Mouse (Mus musculus) ES-Bruce4 (cell line): ENCODE results near the gene Cd2. TPM values are rescaled to one million over a fixed set of nuclear protein-coding genes. Genes with fewer than 3 reads are reported as not detected.

Experiments used
- H3K27ac ChIP-seq: 2 replicates; pipeline ENCODE4 v1.5.1; 2012; ENCODE audit warnings: low read length, inconsistent platforms; ENCODE audit not compliant: insufficient read depth
- H3K27me3 ChIP-seq: 2 replicates; pipeline ENCODE4 v1.6.1; 2012; ENCODE audit warnings: mild to moderate bottlenecking, low read length, inconsistent platforms; ENCODE audit not compliant: control insufficient read depth, poor library complexity, insufficient read depth, severe bottlenecking
- H3K36me3 ChIP-seq: 2 replicates; pipeline ENCODE4 v1.6.1; 2012; ENCODE audit warnings: inconsistent platforms, mild to moderate bottlenecking, low read length, moderate library complexity; ENCODE audit not compliant: control insufficient read depth, poor library complexity, insufficient read depth, severe bottlenecking
- H3K4me1 ChIP-seq: one replicate; pipeline ENCODE4 v1.8.1; 2011; ENCODE audit warnings: low read length; ENCODE audit not compliant: control insufficient read depth, insufficient read depth
- H3K4me3 ChIP-seq: 2 replicates; pipeline ENCODE4 v1.5.1; 2011; ENCODE audit warnings: low read depth, mild to moderate bottlenecking, low read length
- H3K9ac ChIP-seq: 2 replicates; pipeline ENCODE4 v1.6.1; 2012; ENCODE audit warnings: low read depth, mild to moderate bottlenecking, inconsistent platforms; ENCODE audit not compliant: poor library complexity, severe bottlenecking
- H3K9me3 ChIP-seq: replicated peaks from 2 replicates; pipeline ENCODE4 v1.6.1; 2012; ENCODE audit warnings: mild to moderate bottlenecking, low read length, inconsistent platforms; ENCODE audit not compliant: control insufficient read depth, poor library complexity, insufficient read depth, severe bottlenecking
- CTCF ChIP-seq: IDR thresholded peaks from one replicate; pipeline ENCODE4 v1.8.1; 2011; ENCODE audit warnings: low read depth, low read length
- EP300 ChIP-seq: IDR thresholded peaks from 2 replicates; pipeline ENCODE4 v1.6.1; 2011; ENCODE audit warnings: low read depth, low read length; ENCODE audit not compliant: insufficient read depth
- POLR2A ChIP-seq: IDR thresholded peaks from one replicate; pipeline ENCODE4 v1.8.1; 2011; ENCODE audit warnings: low read length; ENCODE audit not compliant: insufficient read depth
- polyA plus RNA-seq: library from polyadenylated mRNA; stranded (reverse); fragments of >200 nt; gene quantifications from 2 replicates; pipeline ENCODE4 v1.2.4, GENCODE M21; 2011; ENCODE audit warnings: low read depth; ENCODE audit not compliant: missing spikeins, insufficient read depth, insufficient read length

The Cd2 gene
- polyA plus RNA-seq, result 0.58 and 1.8 TPM in 2 replicates

GRCm38 (mm10) chr3:101287911-101288311 is at the start of gene Cd2:
Gene Cd2 (minus strand): TSS chr3:101287939.
- Histone ChIP-seq H3K27ac (no peak within 1 kb of the TSS), H3K9ac (no peak within 1 kb of the TSS), H3K36me3 (no peaks in the 10 kb centered on the region), H3K4me1 (peaks cover 2% of the 10 kb centered on the region), H3K27me3 (no peaks in the 10 kb centered on the region), H3K4me3 (no peak within 1 kb of the TSS), H3K9me3 (no peaks in the 10 kb centered on the region)
- no peak for TF ChIP-seq CTCF
- no peak for TF ChIP-seq EP300
- no peak for TF ChIP-seq POLR2A

- Histone ChIP-seq H3K36me3 (no peaks in the 10 kb centered on the region), H3K27me3 (no peaks in the 10 kb centered on the region), H3K4me3 (no peak overlapping the region), H3K9me3 (no peaks in the 10 kb centered on the region), H3K9ac (no peak overlapping the region), H3K27ac (no peak overlapping the region), H3K4me1 (no peaks in the 10 kb centered on the region)
- TF ChIP-seq POLR2A (no peak), EP300 (no peak)
Observed at GRCm38 (mm10) chr3:101328617-101329016, 40.9 kb upstream of the Cd2 start.

GRCm38 (mm10) chr3:101327248-101327647 is 39.5 kb upstream of the Cd2 start:
- Histone ChIP-seq H3K4me3 (no peak overlapping the region), H3K36me3 (no peaks in the 10 kb centered on the region), H3K9me3 (no peaks in the 10 kb centered on the region), H3K9ac (no peak overlapping the region), H3K27ac (no peak overlapping the region), H3K4me1 (no peaks in the 10 kb centered on the region), H3K27me3 (no peaks in the 10 kb centered on the region)
- TF ChIP-seq CTCF, result no peak
- peak; percentile 62; the same call in 1 of the 2 replicates for TF ChIP-seq EP300

GRCm38 (mm10) chr3:101322437-101322836 is 34.7 kb upstream of the Cd2 start:
- Histone ChIP-seq H3K27me3 (no peaks in the 10 kb centered on the region), H3K9me3 (no peaks in the 10 kb centered on the region), H3K36me3 (no peaks in the 10 kb centered on the region), H3K4me1 (no peaks in the 10 kb centered on the region), H3K4me3 (no peak overlapping the region), H3K27ac (no peak overlapping the region), H3K9ac (no peak overlapping the region)
- TF ChIP-seq EP300 (no peak), POLR2A (no peak), CTCF (no peak)

- Histone ChIP-seq H3K36me3 (no peaks in the 10 kb centered on the region), H3K27me3 (no peaks in the 10 kb centered on the region), H3K9me3 (no peaks in the 10 kb centered on the region), H3K4me3 (no peak overlapping the region), H3K4me1 (no peaks in the 10 kb centered on the region), H3K27ac (no peak overlapping the region), H3K9ac (no peak overlapping the region)
- no peak for TF ChIP-seq EP300
- no peak for TF ChIP-seq POLR2A
Observed at GRCm38 (mm10) chr3:101320874-101321273, 33.1 kb upstream of the Cd2 start.

GRCm38 (mm10) chr3:101318516-101319170 is 30.9 kb upstream of the Cd2 start:
- TF ChIP-seq CTCF, result no peak
- TF ChIP-seq EP300, result no peak
- no peak for TF ChIP-seq POLR2A
- Histone ChIP-seq H3K9me3 (no peaks in the 10 kb centered on the region), H3K27me3 (no peaks in the 10 kb centered on the region), H3K4me1 (no peaks in the 10 kb centered on the region), H3K27ac (no peak overlapping the region), H3K4me3 (no peak overlapping the region), H3K9ac (no peak overlapping the region), H3K36me3 (no peaks in the 10 kb centered on the region)
